Mouse (Mus musculus): ENCODE measurements around the gene Rab3gap1. TPM values are rescaled to one million over a fixed set of nuclear protein-coding genes. Genes with fewer than 3 reads are reported as not detected.
A peak's percentile ranks its signal among the peaks of the same experiment; 100 is the strongest.

Rab3gap1 gene
- polyA plus RNA-seq, 1 experiment: 42.5 TPM

DNA sequence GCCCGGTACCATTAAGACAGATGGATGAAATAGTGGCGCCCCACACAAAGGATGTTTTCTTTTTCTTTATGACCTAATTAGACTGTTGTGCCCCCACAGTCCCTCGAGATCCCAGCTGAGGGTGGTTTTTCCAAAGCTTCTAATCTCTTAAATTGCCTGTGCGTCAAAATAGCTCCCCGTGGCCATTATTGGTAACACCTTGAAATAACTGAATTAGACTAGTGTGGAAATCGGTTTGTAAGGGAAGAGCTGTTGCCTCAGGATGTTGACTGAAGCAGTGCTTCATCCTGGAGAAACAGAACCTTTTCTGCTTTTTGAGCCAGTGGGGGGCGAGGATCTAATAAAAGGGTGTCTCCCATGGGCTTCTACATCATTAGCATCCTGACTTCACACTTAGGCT is 4.8 kb upstream of the Rab3gap1 start:
- Histone ChIP-seq H3K27ac (ENCODE audit: insufficient read depth, low read length) (no peak overlapping the region), H3K27me3 (ENCODE audit: control insufficient read depth, insufficient read depth, low read length) (no peaks in the 10 kb centered on the region)

DNA sequence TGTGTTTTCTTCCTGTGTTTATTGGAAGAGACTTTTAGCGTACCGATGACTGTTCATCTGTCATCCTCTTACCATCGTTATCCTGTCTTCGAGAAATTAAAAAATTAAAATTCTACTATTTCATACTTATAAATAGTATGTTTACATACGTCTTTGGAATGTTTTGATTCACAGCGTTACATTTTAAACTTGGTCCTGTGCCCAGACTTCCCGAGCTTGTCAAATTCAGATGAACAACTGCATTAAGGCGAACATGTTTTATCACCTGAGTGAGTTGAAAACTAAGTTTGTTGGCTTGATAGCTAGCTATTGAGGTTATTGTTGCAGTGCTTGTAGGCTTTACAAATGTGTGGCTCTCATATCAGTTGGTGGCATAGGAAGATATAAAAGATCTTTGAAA is 703 bp downstream of the Rab3gap1 start:
- TF ChIP-seq POLR2A (IDR thresholded peaks at IDR 0.05; ENCODE audit: borderline replicate concordance, insufficient read depth, low read length) (no peak), CTCF (IDR thresholded peaks at IDR 0.05; ENCODE audit: borderline replicate concordance, insufficient read depth, low read depth, low read length) (no peak)
- Histone ChIP-seq H3K4me1 (ENCODE audit: control insufficient read depth, insufficient read depth, low read length) (no peaks in the 10 kb centered on the region; the same call in 1 of the 2 replicates), H3K4me3 (replicated peaks; ENCODE audit: insufficient read depth, low read depth, low read length) (peak overlapping the region; percentile 91), H3K27me3 (ENCODE audit: control insufficient read depth, insufficient read depth, low read length) (no peaks in the 10 kb centered on the region), H3K27ac (ENCODE audit: insufficient read depth, low read length) (no peak overlapping the region)
- 14% methylated on average over 8 of the region's 8 CpGs for WGBS
- DNase-seq: no peak

More for the DNA sequence above, 4.8 kb upstream of the Rab3gap1 start:
- WGBS: 77% methylated on average over 7 of the region's 7 CpGs
- no peak for DNase-seq
- TF ChIP-seq POLR2A (IDR thresholded peaks at IDR 0.05; ENCODE audit: borderline replicate concordance, insufficient read depth, low read length) (no peak), CTCF (IDR thresholded peaks at IDR 0.05; ENCODE audit: borderline replicate concordance, insufficient read depth, low read depth, low read length) (no peak)
- no peak overlapping the region for H3K4me3 ChIP-seq (replicated peaks; ENCODE audit: insufficient read depth, low read depth, low read length)
- no peaks in the 10 kb centered on the region for H3K4me1 ChIP-seq (ENCODE audit: control insufficient read depth, insufficient read depth, low read length)

DNA sequence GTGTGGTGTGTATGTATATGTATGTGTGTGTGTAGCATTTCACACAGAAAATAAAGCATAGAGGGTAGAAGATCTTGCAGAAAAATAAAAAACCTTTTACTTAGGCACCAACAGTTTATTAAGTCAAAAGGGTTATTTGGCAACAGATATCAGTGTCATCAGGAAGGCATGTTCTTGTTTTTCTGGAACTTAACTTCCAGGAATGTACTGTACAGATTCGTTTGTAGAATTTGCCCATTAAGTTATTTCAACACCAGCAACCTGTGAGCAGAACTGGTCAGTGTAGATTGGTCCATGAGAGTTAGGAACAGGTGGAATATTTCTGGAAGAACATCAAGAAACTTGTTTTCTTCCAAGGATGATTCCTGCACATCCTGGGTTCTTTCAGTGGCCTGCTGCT is 30.8 kb downstream of the Rab3gap1 start:
- DNase-seq: no peak
- H3K4me3 ChIP-seq (replicated peaks; ENCODE audit: insufficient read depth, low read depth, low read length): no peak overlapping the region
- no peak for TF ChIP-seq CTCF (IDR thresholded peaks at IDR 0.05; ENCODE audit: borderline replicate concordance, insufficient read depth, low read depth, low read length)
- TF ChIP-seq POLR2A (IDR thresholded peaks at IDR 0.05; ENCODE audit: borderline replicate concordance, insufficient read depth, low read length): no peak
- H3K27ac ChIP-seq (ENCODE audit: insufficient read depth, low read length): no peak overlapping the region
- no peaks in the 10 kb centered on the region for H3K4me1 ChIP-seq (ENCODE audit: control insufficient read depth, insufficient read depth, low read length)
- WGBS: 63% methylated on average over 1 of the region's 1 CpGs
- H3K27me3 ChIP-seq (ENCODE audit: control insufficient read depth, insufficient read depth, low read length): no peaks in the 10 kb centered on the region

DNA sequence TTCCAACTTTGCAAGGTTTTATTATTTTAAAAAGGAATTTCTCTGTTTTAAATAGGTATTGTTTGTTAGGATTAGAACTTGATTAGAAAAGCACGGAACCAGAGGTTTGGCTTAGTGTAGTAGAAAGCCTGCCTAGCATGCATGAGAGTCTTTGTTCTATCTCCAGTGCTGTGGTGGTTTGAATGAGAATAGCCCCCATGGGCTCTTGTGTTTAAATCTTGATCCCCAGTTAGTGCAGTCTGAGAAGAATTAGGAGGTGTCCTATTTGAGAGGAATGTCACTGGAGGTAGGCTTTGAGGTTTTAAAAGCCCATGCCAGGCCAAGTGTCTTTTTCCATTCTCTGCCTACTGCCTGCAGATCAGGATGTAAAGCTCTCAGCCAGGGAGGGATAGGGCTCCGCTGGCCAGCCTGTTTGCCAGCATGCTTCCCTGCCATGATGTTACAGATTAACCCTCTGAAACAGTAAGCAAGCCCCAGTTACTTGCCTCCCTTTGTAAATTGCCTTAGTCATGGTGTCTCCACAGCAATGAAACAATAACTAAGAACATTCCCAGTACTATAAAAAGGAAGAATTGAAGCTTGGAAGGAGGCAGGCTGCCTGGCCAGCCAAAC is 36.3 kb downstream of the Rab3gap1 start:
- DNase-seq: no peak
- Histone ChIP-seq H3K27me3 (ENCODE audit: control insufficient read depth, insufficient read depth, low read length) (no peaks in the 10 kb centered on the region), H3K4me3 (replicated peaks; ENCODE audit: insufficient read depth, low read depth, low read length) (no peak overlapping the region), H3K27ac (ENCODE audit: insufficient read depth, low read length) (no peak overlapping the region), H3K4me1 (ENCODE audit: control insufficient read depth, insufficient read depth, low read length) (no peaks in the 10 kb centered on the region)
- TF ChIP-seq POLR2A (IDR thresholded peaks at IDR 0.05; ENCODE audit: borderline replicate concordance, insufficient read depth, low read length) (no peak), CTCF (IDR thresholded peaks at IDR 0.05; ENCODE audit: borderline replicate concordance, insufficient read depth, low read depth, low read length) (no peak)
- 18% methylated on average over 2 of the region's 2 CpGs for WGBS

DNA sequence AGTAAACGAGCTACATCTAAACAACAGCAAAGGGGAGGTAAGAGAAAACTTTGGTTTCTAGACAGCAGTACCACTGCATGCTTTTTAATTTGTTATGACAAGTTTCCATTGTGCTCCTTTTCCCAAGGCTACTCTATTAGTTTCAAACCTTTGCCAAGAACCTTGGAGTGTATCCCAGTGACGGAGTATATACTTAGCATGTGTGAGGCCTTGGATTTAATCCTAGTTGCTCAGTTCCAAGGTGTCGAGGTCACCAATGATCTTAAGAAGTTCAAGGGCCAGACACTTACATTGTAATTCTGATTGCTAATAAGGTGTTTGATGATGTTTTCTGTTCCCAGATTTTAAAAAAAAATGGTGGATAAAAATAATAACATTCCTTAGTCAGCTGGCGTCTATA is 44.5 kb downstream of the Rab3gap1 start:
- DNase-seq: peak in 1 of 2 experiments; percentile 29
- H3K27ac ChIP-seq (ENCODE audit: insufficient read depth, low read length): no peak overlapping the region
- 36% methylated on average over 4 of the region's 4 CpGs for WGBS
- no peaks in the 10 kb centered on the region for H3K27me3 ChIP-seq (ENCODE audit: control insufficient read depth, insufficient read depth, low read length)
- no peak for TF ChIP-seq POLR2A (IDR thresholded peaks at IDR 0.05; ENCODE audit: borderline replicate concordance, insufficient read depth, low read length)
- no peak for TF ChIP-seq CTCF (IDR thresholded peaks at IDR 0.05; ENCODE audit: borderline replicate concordance, insufficient read depth, low read depth, low read length)
- H3K4me3 ChIP-seq (replicated peaks; ENCODE audit: insufficient read depth, low read depth, low read length): no peak overlapping the region
- no peaks in the 10 kb centered on the region for H3K4me1 ChIP-seq (ENCODE audit: control insufficient read depth, insufficient read depth, low read length)

DNA sequence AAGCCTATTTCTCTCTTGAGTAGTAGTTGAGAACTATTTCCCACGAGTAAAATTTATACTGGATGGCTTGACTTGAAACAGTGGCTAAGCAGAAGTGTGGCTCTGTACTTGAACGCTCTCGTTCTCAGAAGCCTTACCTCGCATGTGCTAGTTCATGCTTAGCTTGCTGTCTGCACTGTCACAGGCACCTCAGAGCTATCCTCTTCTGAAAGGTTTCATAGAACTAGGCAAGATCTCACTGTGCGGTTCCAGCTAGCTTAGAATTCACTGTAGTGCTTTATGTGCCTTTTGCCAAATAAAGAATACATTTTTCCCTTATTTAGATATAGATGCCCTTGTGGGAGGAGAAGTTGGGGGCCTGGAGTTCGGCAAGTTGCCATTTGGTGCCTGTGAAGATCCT is 46.7 kb downstream of the Rab3gap1 start:
- no peaks in the 10 kb centered on the region for H3K27me3 ChIP-seq (ENCODE audit: control insufficient read depth, insufficient read depth, low read length)
- TF ChIP-seq CTCF (IDR thresholded peaks at IDR 0.05; ENCODE audit: borderline replicate concordance, insufficient read depth, low read depth, low read length) (no peak), POLR2A (IDR thresholded peaks at IDR 0.05; ENCODE audit: borderline replicate concordance, insufficient read depth, low read length) (no peak)
- DNase-seq: no peak
- no peak overlapping the region for H3K27ac ChIP-seq (ENCODE audit: insufficient read depth, low read length)
- H3K4me1 ChIP-seq (ENCODE audit: control insufficient read depth, insufficient read depth, low read length): no peaks in the 10 kb centered on the region
- 90% methylated on average over 6 of the region's 6 CpGs for WGBS
- H3K4me3 ChIP-seq (replicated peaks; ENCODE audit: insufficient read depth, low read depth, low read length): no peak overlapping the region

DNA sequence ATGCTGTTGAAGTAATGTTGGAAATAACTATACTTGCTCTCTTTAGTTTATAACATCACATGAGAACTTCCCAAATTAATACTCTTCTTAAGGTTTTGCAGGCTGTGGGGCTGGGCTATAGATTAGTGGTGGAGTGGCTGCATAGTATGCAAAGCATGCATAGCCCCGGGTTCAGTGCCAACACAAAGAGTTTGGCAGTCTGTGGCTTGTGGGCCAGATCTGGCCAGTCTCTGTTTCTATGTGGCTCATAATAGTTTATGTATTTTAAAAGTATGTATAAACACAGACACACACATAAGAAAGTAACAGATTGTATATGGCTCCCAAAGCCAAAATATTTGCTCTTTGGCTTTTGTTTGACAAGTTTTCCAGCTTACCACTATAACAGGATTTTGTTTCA is 47.2 kb downstream of the Rab3gap1 start:
- WGBS: 52% methylated on average over 1 of the region's 1 CpGs
- H3K4me3 ChIP-seq (replicated peaks; ENCODE audit: insufficient read depth, low read depth, low read length): no peak overlapping the region
- no peaks in the 10 kb centered on the region for H3K4me1 ChIP-seq (ENCODE audit: control insufficient read depth, insufficient read depth, low read length)
- no peaks in the 10 kb centered on the region for H3K27me3 ChIP-seq (ENCODE audit: control insufficient read depth, insufficient read depth, low read length)
- DNase-seq: no peak
- TF ChIP-seq POLR2A (IDR thresholded peaks at IDR 0.05; ENCODE audit: borderline replicate concordance, insufficient read depth, low read length) (no peak), CTCF (IDR thresholded peaks at IDR 0.05; ENCODE audit: borderline replicate concordance, insufficient read depth, low read depth, low read length) (no peak)
- no peak overlapping the region for H3K27ac ChIP-seq (ENCODE audit: insufficient read depth, low read length)

DNA sequence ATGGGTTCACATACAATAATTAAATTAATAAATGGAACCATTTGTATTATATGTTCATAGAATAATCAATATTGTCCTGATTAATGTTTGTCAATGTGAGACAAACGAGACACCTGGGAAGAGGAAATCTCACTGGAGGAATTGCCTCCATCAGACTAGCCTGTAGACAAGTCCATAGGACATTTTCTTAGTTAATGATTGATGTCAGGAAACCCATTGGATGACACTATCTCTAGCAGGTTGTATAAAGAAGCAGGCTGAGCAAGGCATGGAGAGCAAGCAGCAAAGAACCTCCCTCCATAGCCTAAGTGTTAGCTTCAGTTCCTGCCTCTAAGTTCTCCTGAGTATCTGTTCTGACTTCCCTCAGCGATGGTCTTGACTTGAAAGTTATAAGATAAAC is 64.8 kb downstream of the Rab3gap1 start:
- H3K27me3 ChIP-seq (ENCODE audit: control insufficient read depth, insufficient read depth, low read length): no peaks in the 10 kb centered on the region
- H3K4me3 ChIP-seq (replicated peaks; ENCODE audit: insufficient read depth, low read depth, low read length): no peak overlapping the region
- 92% methylated on average over 2 of the region's 2 CpGs for WGBS
- TF ChIP-seq CTCF (IDR thresholded peaks at IDR 0.05; ENCODE audit: borderline replicate concordance, insufficient read depth, low read depth, low read length): no peak
- no peak for TF ChIP-seq POLR2A (IDR thresholded peaks at IDR 0.05; ENCODE audit: borderline replicate concordance, insufficient read depth, low read length)
- no peak for DNase-seq
- H3K27ac ChIP-seq (ENCODE audit: insufficient read depth, low read length): no peak overlapping the region
- no peaks in the 10 kb centered on the region for H3K4me1 ChIP-seq (ENCODE audit: control insufficient read depth, insufficient read depth, low read length)
